Mouse (Mus musculus): ENCODE measurements around the gene Rnf121. TPM values are rescaled to one million over a fixed set of nuclear protein-coding genes. Genes with fewer than 3 reads are reported as not detected.
"Not testable (repeated sequence)": the region's sequence is repeated elsewhere in the genome, so short reads cannot be mapped to it uniquely, and the experiment has no call there.

The Rnf121 gene
- polyA plus RNA-seq, 1 experiment from 2014 or later: 28.9 TPM

DNA sequence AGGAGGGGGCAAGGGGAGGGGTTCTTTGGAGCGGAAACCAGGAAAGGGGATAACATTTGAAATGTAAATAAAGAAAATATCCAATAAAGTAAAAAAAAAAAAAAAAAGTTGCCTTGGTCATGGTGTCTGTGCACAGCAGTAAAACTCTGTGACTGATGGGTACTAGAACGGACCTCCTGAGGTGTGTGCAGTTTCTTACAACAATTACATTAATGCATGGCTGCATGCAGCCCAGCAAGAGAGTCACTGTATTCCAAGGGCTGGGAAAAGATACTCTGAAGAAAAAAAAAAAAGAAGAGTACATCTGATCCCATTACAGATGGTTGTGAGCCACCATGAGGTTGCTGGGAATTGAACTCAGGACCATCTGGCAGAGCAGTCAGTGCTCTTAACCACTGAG is 44.3 kb downstream of the Rnf121 start:
- H3K9ac ChIP-seq (replicated peaks; ENCODE audit: low read length); H3K4me2 ChIP-seq (ENCODE audit: low read depth, low read length); DNase-seq (ENCODE audit: low spot score); H3K4me1 ChIP-seq (ENCODE audit: control insufficient read depth, insufficient read depth, low read length); H3K27me3 ChIP-seq (ENCODE audit: control insufficient read depth, insufficient read depth, low read length); H3K4me3 ChIP-seq (ENCODE audit: low read depth, low read length); H3K27ac ChIP-seq (replicated peaks; ENCODE audit: low read depth, low read length); H3K9me3 ChIP-seq (replicated peaks; ENCODE audit: control insufficient read depth, low read length); ATAC-seq (replicated peaks; ENCODE audit: insufficient number of reproducible peaks, low FRiP score, low TSS enrichment, low read depth): not testable (repeated sequence)
- 97% methylated on average over 2 of the region's 2 CpGs for WGBS
- H3K36me3 ChIP-seq (replicated peaks; ENCODE audit: control insufficient read depth, insufficient read depth, low read depth, low read length): peaks cover 10% of the 10 kb centered on the region

DNA sequence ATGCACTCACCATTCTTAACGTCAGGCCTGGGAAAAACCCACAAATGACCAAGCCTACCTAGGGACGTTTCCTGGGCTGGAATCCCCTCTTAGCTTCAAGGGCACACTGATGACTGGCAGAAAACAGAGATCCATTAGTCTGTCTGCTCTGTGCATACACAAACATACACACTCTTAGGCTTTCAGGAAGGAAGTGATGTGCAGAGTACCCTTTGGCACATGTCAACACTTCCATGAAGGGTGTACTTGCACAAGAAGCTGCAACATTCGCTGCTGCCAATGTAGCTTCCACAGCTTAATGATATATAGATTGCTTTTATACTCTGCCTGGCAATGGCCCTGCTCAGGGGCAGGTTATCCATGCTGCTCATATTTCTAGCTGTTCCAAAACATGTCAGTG is 45.9 kb downstream of the Rnf121 start:
- Histone ChIP-seq H3K36me3 (replicated peaks; ENCODE audit: control insufficient read depth, insufficient read depth, low read depth, low read length) (peaks cover 16% of the 10 kb centered on the region), H3K9me3 (replicated peaks; ENCODE audit: control insufficient read depth, low read length) (no peaks in the 10 kb centered on the region), H3K4me1 (ENCODE audit: control insufficient read depth, insufficient read depth, low read length) (no peaks in the 10 kb centered on the region)

DNA sequence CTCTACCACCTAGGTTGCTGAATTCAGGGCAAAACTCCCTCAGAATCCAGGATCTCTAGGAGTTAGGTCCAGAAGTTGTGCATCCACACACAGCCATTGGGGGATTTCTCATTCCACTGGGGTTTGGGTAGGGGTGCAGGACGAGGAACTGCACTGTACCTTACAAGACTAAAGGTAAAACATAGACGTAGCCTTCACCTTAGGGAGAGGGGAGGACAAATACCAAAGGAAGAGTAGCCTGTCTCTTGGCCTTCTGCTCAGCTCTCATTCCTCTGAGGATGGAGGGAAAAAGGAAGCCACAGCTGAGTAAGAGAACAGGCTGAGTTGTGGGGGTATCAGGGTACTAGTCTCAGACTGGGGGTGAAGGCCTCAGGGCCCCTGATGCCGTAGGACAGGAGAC is 46.7 kb downstream of the Rnf121 start, which contains the start of gene Il18bp:
TSS of gene Il18bp (minus strand) at position 101 of the 400 bp plus-strand sequence.
- H3K9ac ChIP-seq (replicated peaks; ENCODE audit: low read length): no peak within 1 kb of the TSS
- no peaks in the 10 kb centered on the region for H3K9me3 ChIP-seq (replicated peaks; ENCODE audit: control insufficient read depth, low read length)
- WGBS: 92% methylated on average over 3 of the region's 3 CpGs
- no peak within 1 kb of the TSS for H3K27ac ChIP-seq (replicated peaks; ENCODE audit: low read depth, low read length)
- no peak for ATAC-seq (replicated peaks; ENCODE audit: insufficient number of reproducible peaks, low FRiP score, low TSS enrichment, low read depth)
- no peaks in the 10 kb centered on the region for H3K27me3 ChIP-seq (ENCODE audit: control insufficient read depth, insufficient read depth, low read length)
- H3K4me2 ChIP-seq (ENCODE audit: low read depth, low read length): no peak within 1 kb of the TSS
- no peak for DNase-seq (ENCODE audit: low spot score)
- H3K4me1 ChIP-seq (ENCODE audit: control insufficient read depth, insufficient read depth, low read length): no peaks in the 10 kb centered on the region
- H3K36me3 ChIP-seq (replicated peaks; ENCODE audit: control insufficient read depth, insufficient read depth, low read depth, low read length): peaks cover 22% of the 10 kb centered on the region
- H3K4me3 ChIP-seq (ENCODE audit: low read depth, low read length): no peak within 1 kb of the TSS

More for the DNA sequence above, 45.9 kb downstream of the Rnf121 start:
- H3K4me2 ChIP-seq (ENCODE audit: low read depth, low read length): no peak overlapping the region
- H3K27me3 ChIP-seq (ENCODE audit: control insufficient read depth, insufficient read depth, low read length): no peaks in the 10 kb centered on the region
- no peak overlapping the region for H3K27ac ChIP-seq (replicated peaks; ENCODE audit: low read depth, low read length)
- H3K4me3 ChIP-seq (ENCODE audit: low read depth, low read length): no peak overlapping the region
- no peak overlapping the region for H3K9ac ChIP-seq (replicated peaks; ENCODE audit: low read length)
- DNase-seq (ENCODE audit: low spot score) (no peak), ATAC-seq (replicated peaks; ENCODE audit: insufficient number of reproducible peaks, low FRiP score, low TSS enrichment, low read depth) (no peak)
- WGBS: 73% methylated on average over 3 of the region's 3 CpGs

DNA sequence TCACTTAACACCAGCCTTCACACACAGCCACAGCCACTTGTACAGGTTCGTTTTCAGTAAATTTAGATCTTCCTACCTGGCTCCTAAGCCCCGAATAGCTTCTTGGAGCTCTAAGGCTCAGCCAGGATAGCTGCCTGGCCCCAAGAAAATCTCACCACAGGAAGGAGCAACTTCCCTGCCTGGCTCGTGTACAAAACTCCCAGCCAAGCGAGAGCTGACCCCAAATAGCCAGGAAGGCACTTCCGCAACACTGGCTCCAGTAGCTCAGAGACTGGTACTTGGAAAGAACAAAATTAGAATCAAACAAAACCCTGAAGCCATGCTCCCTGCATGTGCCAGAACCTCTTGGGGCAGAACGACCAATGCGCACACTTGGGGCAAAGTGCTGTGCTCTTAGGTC is 47.2 kb downstream of the Rnf121 start:
- Histone ChIP-seq H3K36me3 (replicated peaks; ENCODE audit: control insufficient read depth, insufficient read depth, low read depth, low read length) (peaks cover 25% of the 10 kb centered on the region), H3K4me3 (ENCODE audit: low read depth, low read length) (no peak overlapping the region), H3K27ac (replicated peaks; ENCODE audit: low read depth, low read length) (no peak overlapping the region), H3K4me1 (ENCODE audit: control insufficient read depth, insufficient read depth, low read length) (no peaks in the 10 kb centered on the region), H3K4me2 (ENCODE audit: low read depth, low read length) (no peak overlapping the region), H3K9me3 (replicated peaks; ENCODE audit: control insufficient read depth, low read length) (no peaks in the 10 kb centered on the region), H3K9ac (replicated peaks; ENCODE audit: low read length) (no peak overlapping the region), H3K27me3 (ENCODE audit: control insufficient read depth, insufficient read depth, low read length) (no peaks in the 10 kb centered on the region)
- WGBS: 86% methylated on average over 7 of the region's 7 CpGs
- DNase-seq (ENCODE audit: low spot score) (no peak), ATAC-seq (replicated peaks; ENCODE audit: insufficient number of reproducible peaks, low FRiP score, low TSS enrichment, low read depth) (no peak)

DNA sequence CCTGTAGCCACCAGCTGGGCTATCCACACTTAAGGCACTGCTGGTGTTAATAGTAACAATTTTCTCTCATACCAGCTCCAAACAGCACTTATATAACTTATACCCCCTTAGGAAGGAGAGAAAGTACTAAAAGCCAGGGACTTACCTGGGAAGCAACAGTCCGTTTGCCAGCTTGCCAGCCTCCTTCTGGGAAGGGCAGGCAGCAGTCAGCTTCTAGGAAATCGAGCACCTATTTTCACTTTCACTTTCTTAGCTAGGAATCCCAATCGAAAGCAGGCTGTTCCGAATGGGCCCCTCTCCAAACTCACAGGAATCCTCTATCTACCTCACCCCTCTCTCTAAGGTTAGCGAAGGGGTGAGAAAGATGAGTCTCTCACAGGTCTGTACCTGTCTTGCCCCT is 47.8 kb downstream of the Rnf121 start:
- no peak for ATAC-seq (replicated peaks; ENCODE audit: insufficient number of reproducible peaks, low FRiP score, low TSS enrichment, low read depth)
- no peaks in the 10 kb centered on the region for H3K4me1 ChIP-seq (ENCODE audit: control insufficient read depth, insufficient read depth, low read length)
- DNase-seq (ENCODE audit: low spot score): no peak
- H3K36me3 ChIP-seq (replicated peaks; ENCODE audit: control insufficient read depth, insufficient read depth, low read depth, low read length): peaks cover 27% of the 10 kb centered on the region
- H3K9me3 ChIP-seq (replicated peaks; ENCODE audit: control insufficient read depth, low read length): no peaks in the 10 kb centered on the region
- H3K4me2 ChIP-seq (ENCODE audit: low read depth, low read length): no peak overlapping the region
- no peaks in the 10 kb centered on the region for H3K27me3 ChIP-seq (ENCODE audit: control insufficient read depth, insufficient read depth, low read length)
- no peak overlapping the region for H3K9ac ChIP-seq (replicated peaks; ENCODE audit: low read length)
- no peak overlapping the region for H3K4me3 ChIP-seq (ENCODE audit: low read depth, low read length)
- H3K27ac ChIP-seq (replicated peaks; ENCODE audit: low read depth, low read length): no peak overlapping the region
- WGBS: 86% methylated on average over 5 of the region's 5 CpGs

DNA sequence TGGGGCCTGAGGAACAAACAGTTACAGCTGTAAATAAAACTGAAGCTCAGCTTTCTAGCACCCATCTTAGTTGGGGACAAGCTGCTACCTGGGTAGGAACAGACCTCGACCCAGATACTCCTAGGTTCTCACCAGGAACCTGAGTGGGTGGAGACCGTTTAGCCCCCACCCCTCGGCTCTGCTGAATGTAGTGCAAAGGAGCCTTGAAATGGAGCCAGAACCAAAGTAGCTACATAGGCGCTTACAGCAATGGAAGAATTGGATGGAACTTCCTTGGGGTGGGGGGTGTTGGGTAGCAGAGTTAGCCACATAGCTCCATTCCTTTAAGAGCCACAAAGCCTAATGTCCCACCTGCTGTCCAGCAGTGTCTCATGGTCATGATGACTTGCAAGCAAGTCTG is 48.3 kb downstream of the Rnf121 start:
- Histone ChIP-seq H3K27ac (replicated peaks; ENCODE audit: low read depth, low read length) (no peak overlapping the region), H3K27me3 (ENCODE audit: control insufficient read depth, insufficient read depth, low read length) (no peaks in the 10 kb centered on the region), H3K4me2 (ENCODE audit: low read depth, low read length) (no peak overlapping the region), H3K4me1 (ENCODE audit: control insufficient read depth, insufficient read depth, low read length) (no peaks in the 10 kb centered on the region), H3K36me3 (replicated peaks; ENCODE audit: control insufficient read depth, insufficient read depth, low read depth, low read length) (peaks cover 31% of the 10 kb centered on the region), H3K9me3 (replicated peaks; ENCODE audit: control insufficient read depth, low read length) (no peaks in the 10 kb centered on the region), H3K9ac (replicated peaks; ENCODE audit: low read length) (no peak overlapping the region), H3K4me3 (ENCODE audit: low read depth, low read length) (no peak overlapping the region)
- WGBS: 79% methylated on average over 4 of the region's 4 CpGs
- ATAC-seq (replicated peaks; ENCODE audit: insufficient number of reproducible peaks, low FRiP score, low TSS enrichment, low read depth) (no peak), DNase-seq (ENCODE audit: low spot score) (no peak)

DNA sequence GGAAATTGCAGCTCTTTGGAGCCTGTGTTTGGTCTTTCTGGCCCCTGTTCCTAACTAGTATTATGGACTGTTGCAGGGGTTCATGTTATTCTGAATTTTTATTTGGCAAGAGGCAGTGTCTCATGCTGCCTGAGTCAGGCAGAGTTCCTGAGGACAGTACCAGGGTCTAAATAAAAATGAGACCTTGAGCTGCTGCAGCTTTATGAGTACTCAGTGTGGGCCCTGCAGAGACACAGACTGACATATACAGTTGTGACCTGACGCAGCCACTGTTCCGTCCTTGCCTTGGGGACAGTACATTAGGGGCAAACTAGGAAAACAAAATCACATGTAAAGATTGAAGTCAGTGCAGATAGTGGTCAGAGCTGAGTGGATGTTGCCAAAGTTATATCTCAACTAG is 50.3 kb downstream of the Rnf121 start:
- Histone ChIP-seq H3K9ac (replicated peaks; ENCODE audit: low read length) (no peak overlapping the region), H3K36me3 (replicated peaks; ENCODE audit: control insufficient read depth, insufficient read depth, low read depth, low read length) (peaks cover 36% of the 10 kb centered on the region), H3K4me2 (ENCODE audit: low read depth, low read length) (no peak overlapping the region), H3K4me1 (ENCODE audit: control insufficient read depth, insufficient read depth, low read length) (no peaks in the 10 kb centered on the region), H3K27me3 (ENCODE audit: control insufficient read depth, insufficient read depth, low read length) (no peaks in the 10 kb centered on the region), H3K9me3 (replicated peaks; ENCODE audit: control insufficient read depth, low read length) (no peaks in the 10 kb centered on the region), H3K4me3 (ENCODE audit: low read depth, low read length) (no peak overlapping the region), H3K27ac (replicated peaks; ENCODE audit: low read depth, low read length) (no peak overlapping the region)
- ATAC-seq (replicated peaks; ENCODE audit: insufficient number of reproducible peaks, low FRiP score, low TSS enrichment, low read depth): no peak
- no peak for DNase-seq (ENCODE audit: low spot score)
- WGBS: 92% methylated on average over 2 of the region's 2 CpGs

DNA sequence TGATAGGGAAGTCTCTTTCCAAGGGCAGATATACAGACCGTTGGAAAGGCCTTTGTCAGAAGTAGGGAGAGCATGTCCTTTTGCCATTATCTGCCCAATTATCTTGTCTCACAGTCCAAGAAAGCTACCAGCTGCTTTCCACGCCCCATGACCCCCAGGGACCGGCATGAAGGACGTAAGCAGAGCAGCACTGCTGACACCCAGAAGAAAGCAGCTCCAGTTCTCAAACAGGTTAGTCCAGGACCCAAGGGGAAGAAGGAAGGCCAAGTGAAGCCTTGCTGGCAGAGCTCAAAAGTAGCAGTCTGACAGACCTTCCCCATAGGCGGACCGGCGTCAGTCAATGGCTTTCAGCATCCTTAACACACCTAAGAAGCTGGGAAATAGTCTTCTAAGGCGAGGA is 51.9 kb downstream of the Rnf121 start:
- no peaks in the 10 kb centered on the region for H3K27me3 ChIP-seq (ENCODE audit: control insufficient read depth, insufficient read depth, low read length)
- H3K4me2 ChIP-seq (ENCODE audit: low read depth, low read length): no peak overlapping the region
- H3K4me3 ChIP-seq (ENCODE audit: low read depth, low read length): no peak overlapping the region
- ATAC-seq (replicated peaks; ENCODE audit: insufficient number of reproducible peaks, low FRiP score, low TSS enrichment, low read depth) (no peak), DNase-seq (ENCODE audit: low spot score) (no peak)
- no peak overlapping the region for H3K27ac ChIP-seq (replicated peaks; ENCODE audit: low read depth, low read length)
- 87% methylated on average over 8 of the region's 8 CpGs for WGBS
- H3K9me3 ChIP-seq (replicated peaks; ENCODE audit: control insufficient read depth, low read length): no peaks in the 10 kb centered on the region
- no peaks in the 10 kb centered on the region for H3K4me1 ChIP-seq (ENCODE audit: control insufficient read depth, insufficient read depth, low read length)
- peaks cover 42% of the 10 kb centered on the region for H3K36me3 ChIP-seq (replicated peaks; ENCODE audit: control insufficient read depth, insufficient read depth, low read depth, low read length)
- no peak overlapping the region for H3K9ac ChIP-seq (replicated peaks; ENCODE audit: low read length)
